Mouse (Mus musculus) layer of hippocampus, adult 2 months (tissue): ENCODE results near the gene Gm14862. TPM values are rescaled to one million over a fixed set of nuclear protein-coding genes. Genes with fewer than 3 reads are reported as not detected.

ENCODE experiments used
- DNase-seq, 2 experiments: peaks; one replicate each; pipeline ENCODE4 v3.0.0; 2022; ENCODE audit warnings: low spot score in 2 of 2
- H3K27ac ChIP-seq: fragments of 200-600 bp; 2 replicates; pipeline ENCODE4 v1.8.1; 2022
- H3K4me3 ChIP-seq: fragments of 200-600 bp; 2 replicates; pipeline ENCODE4 v1.8.1; 2022; ENCODE audit warnings: mild to moderate bottlenecking
- CTCF ChIP-seq: fragments of 200-600 bp; conservative IDR thresholded peaks from 2 replicates; pipeline ENCODE4 v1.8.1; 2022; ENCODE audit warnings: antibody characterized with exemption, mild to moderate bottlenecking, moderate library complexity
- total RNA-seq, 2 experiments: library from RNA; stranded (reverse); gene quantifications; 2 replicates each; pipeline ENCODE4 v1.2.3; 2021

The Gm14862 gene
- total RNA-seq, 2 experiments from 2014 or later, result not detected

GRCm38 (mm10) chrX:9254901-9255300 is 1.8 kb downstream of the Gm14862 start:
- Histone ChIP-seq H3K27ac (no peak overlapping the region), H3K4me3 (no peak overlapping the region)
- no peak for DNase-seq
- TF ChIP-seq CTCF, result no peak

GRCm38 (mm10) chrX:9253990-9254389 is 2.7 kb downstream of the Gm14862 start:
- no peak for TF ChIP-seq CTCF

GRCm38 (mm10) chrX:9248911-9249310 is 7.8 kb downstream of the Gm14862 start:
- DNase-seq, result no peak

More at GRCm38 (mm10) chrX:9253990-9254389, 2.7 kb downstream of the Gm14862 start:
- Histone ChIP-seq H3K27ac (no peak overlapping the region), H3K4me3 (no peak overlapping the region)
- DNase-seq, result no peak

GRCm38 (mm10) chrX:9244603-9245336 is 11.9 kb downstream of the Gm14862 start:
- TF ChIP-seq CTCF, result peak; percentile 34
- no peak overlapping the region; the same call in 1 of the 2 replicates for H3K4me3 ChIP-seq
- DNase-seq, result peak in 1 of 2 experiments; percentile 11
- H3K27ac ChIP-seq, result no peak overlapping the region

More at GRCm38 (mm10) chrX:9248911-9249310, 7.8 kb downstream of the Gm14862 start:
- no peak overlapping the region for H3K27ac ChIP-seq
- no peak overlapping the region for H3K4me3 ChIP-seq
- no peak for TF ChIP-seq CTCF

GRCm38 (mm10) chrX:9243381-9243864 is 13.3 kb downstream of the Gm14862 start:
- Histone ChIP-seq H3K27ac (no peak overlapping the region), H3K4me3 (no peak overlapping the region)
- DNase-seq, result no peak
- TF ChIP-seq CTCF, result no peak

- DNase-seq, result no peak
- Histone ChIP-seq H3K27ac (no peak overlapping the region), H3K4me3 (no peak overlapping the region)
- no peak for TF ChIP-seq CTCF
Measured at GRCm38 (mm10) chrX:9240737-9241591, 15.7 kb downstream of the Gm14862 start.

- TF ChIP-seq CTCF, result no peak
- H3K4me3 ChIP-seq, result no peak overlapping the region
- DNase-seq, result no peak
Measured at GRCm38 (mm10) chrX:9227105-9227504, 29.6 kb downstream of the Gm14862 start.

GRCm38 (mm10) chrX:9222412-9223221 is 34.1 kb downstream of the Gm14862 start:
- no peak for TF ChIP-seq CTCF
- H3K4me3 ChIP-seq, result no peak overlapping the region
- DNase-seq, result no peak
- no peak overlapping the region for H3K27ac ChIP-seq

More at GRCm38 (mm10) chrX:9227105-9227504, 29.6 kb downstream of the Gm14862 start:
- H3K27ac ChIP-seq, result no peak overlapping the region

- DNase-seq, result no peak
- TF ChIP-seq CTCF, result no peak
- H3K4me3 ChIP-seq, result no peak overlapping the region
- no peak overlapping the region for H3K27ac ChIP-seq
Measured at GRCm38 (mm10) chrX:9221736-9222135, 35.0 kb downstream of the Gm14862 start.

GRCm38 (mm10) chrX:9221206-9221605 is 35.5 kb downstream of the Gm14862 start:
- TF ChIP-seq CTCF, result peak; percentile 71
- peak in 1 of 2 experiments; percentile 27 for DNase-seq

GRCm38 (mm10) chrX:9219570-9219969 is 37.1 kb downstream of the Gm14862 start:
- DNase-seq, result no peak
- Histone ChIP-seq H3K4me3 (no peak overlapping the region), H3K27ac (no peak overlapping the region)
- no peak for TF ChIP-seq CTCF

More at GRCm38 (mm10) chrX:9221206-9221605, 35.5 kb downstream of the Gm14862 start:
- no peak overlapping the region for H3K4me3 ChIP-seq
- no peak overlapping the region for H3K27ac ChIP-seq

GRCm38 (mm10) chrX:9216244-9216643 is 40.5 kb downstream of the Gm14862 start:
- peak; percentile 61 for TF ChIP-seq CTCF
- DNase-seq, result no peak
- Histone ChIP-seq H3K27ac (no peak overlapping the region), H3K4me3 (no peak overlapping the region)

GRCm38 (mm10) chrX:9205121-9205520 is 51.6 kb downstream of the Gm14862 start:
- Histone ChIP-seq H3K4me3 (no peak overlapping the region), H3K27ac (no peak overlapping the region)
- DNase-seq, result no peak
- no peak for TF ChIP-seq CTCF
